Mouse (Mus musculus): ENCODE data around the gene Plin5. TPM values are rescaled to one million over a fixed set of nuclear protein-coding genes. Genes with fewer than 3 reads are reported as not detected.

Plin5 gene
- total RNA-seq (2021): 10 to 100 TPM; 27.7 to 29.0 TPM
- long read RNA-seq, experiment 1, transcript Plin5-202 (8 exons, 1,986 nt): minor isoform, 8 of 111 reads
- long read RNA-seq, experiment 1, transcript Plin5-201 (9 exons, 1,986 nt): major isoform, 53 of 111 reads
- long read RNA-seq, experiment 1, partial matches to known transcripts: 34 of 111 reads
- long read RNA-seq, experiment 1, other reads (novel, unspliced or antisense): 16 of 111 reads
- long read RNA-seq, experiment 2, transcript Plin5-201 (9 exons, 1,986 nt): major isoform, 90 of 143 reads
- long read RNA-seq, experiment 2, transcript Plin5-202 (8 exons, 1,986 nt): minor isoform, 10 of 143 reads
- long read RNA-seq, experiment 2, partial matches to known transcripts: 30 of 143 reads
- long read RNA-seq, experiment 2, other reads (novel, unspliced or antisense): 13 of 143 reads

- DNase-seq: peak; percentile 70
Measured at GRCm38 (mm10) chr17:56117251-56117710, at the start of gene Plin5. Gene Plin5, minus strand, starts transcription at chr17:56117596.

GRCm38 (mm10) chr17:56165671-56166070 lies 48.3 kb upstream of the Plin5 start:
- no peak for DNase-seq

DNA sequence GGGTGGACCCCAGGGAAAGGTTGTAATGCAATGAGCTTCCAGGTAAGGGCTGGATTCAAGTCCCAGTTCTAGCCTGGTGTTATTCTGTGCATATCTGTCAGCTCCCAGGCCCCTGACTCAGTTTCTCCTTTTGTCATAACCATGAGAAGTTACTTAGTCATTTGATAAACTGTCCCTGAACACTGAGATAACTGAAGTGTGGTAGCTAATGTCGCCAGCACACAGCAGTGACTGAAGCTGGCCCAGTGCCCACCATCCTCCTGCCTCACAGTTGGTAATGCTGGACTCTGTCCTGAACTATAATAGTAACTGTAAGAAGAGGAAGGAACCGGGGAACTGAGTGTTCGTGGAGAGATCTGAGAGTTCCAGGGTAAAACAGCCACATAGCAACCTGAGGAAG lies 47.1 kb upstream of the Plin5 start:
- DNase-seq: no peak

DNA sequence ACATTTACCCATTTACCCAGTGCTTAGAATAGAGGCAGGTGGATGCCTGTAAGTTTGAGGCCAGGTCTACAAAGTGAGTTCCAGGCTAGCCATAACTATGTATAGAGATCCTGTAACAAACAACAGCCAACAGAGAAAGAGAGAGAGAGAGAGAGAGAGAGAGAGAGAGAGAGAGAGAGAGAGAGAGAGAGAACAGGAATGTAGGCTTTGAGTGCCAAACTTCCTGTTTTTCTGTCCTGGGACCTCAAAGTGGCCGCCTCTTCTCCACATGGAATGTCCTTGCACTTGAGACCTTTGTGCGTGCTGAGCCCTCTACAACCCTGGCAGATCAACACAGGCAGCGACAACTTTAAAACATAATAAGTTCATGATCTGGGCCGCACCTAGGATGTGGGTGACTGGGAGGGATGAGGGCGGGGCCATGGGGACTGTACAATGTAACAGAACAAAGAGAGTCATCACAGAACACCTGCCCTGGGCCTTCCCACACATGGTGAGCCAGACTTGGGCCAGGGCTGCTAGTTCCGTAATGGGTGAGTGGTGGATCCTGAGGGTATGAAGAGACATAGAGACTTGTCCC lies 46.2 kb upstream of the Plin5 start:
- no peak for DNase-seq

GRCm38 (mm10) chr17:56162231-56162774 lies 44.9 kb upstream of the Plin5 start, which contains the start of gene Tnfaip8l1:
Gene Tnfaip8l1, plus strand, starts transcription at chr17:56162477.
- peak; percentile 93 for DNase-seq

GRCm38 (mm10) chr17:56159729-56160128 lies 42.3 kb upstream of the Plin5 start:
- peak; percentile 48 for DNase-seq

- DNase-seq: peak; percentile 47
Measured at GRCm38 (mm10) chr17:56153643-56154042, 36.2 kb upstream of the Plin5 start.

- no peak for DNase-seq
Measured at GRCm38 (mm10) chr17:56149897-56150296, 32.5 kb upstream of the Plin5 start.

DNA sequence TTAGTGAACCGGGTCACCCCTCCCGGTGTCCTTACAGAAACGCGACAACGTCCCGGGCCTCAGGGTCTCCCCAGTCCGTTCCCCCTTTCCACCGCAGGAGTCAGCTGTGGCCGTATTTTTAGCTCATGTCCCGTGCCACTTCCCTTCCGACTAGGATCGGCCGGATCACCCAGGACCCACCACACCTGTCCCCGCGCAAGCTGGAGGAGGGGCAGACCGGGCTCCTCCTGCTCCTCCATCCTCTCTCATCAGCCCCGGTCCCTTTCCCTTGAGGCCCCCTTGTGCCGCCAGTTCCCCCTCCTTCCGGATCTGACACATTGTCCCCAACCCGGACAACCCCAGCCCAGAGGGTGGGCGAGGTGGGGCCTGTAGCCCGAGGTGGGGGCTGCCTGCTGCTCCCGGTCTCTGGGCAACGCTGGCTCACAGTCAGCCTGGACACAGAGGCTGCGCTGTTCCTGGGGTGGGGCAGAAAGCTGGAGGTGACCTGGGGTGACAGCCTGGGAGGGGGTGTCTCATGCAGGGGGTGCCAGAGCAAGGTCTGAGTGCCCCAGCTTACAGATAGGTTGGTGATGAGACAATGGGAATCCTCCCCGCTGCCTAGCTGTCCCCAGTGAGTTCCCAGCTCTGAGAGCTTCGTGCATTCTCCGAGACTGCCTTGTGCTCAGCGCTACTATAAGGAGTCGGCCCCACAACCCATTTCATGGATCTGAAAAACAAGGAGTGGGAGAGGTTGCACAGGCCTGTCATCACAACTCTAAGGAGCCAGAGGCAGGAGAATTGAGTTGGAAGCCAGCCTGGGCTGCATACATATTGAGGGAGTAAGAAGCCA lies 31.6 kb upstream of the Plin5 start:
- DNase-seq: no peak

GRCm38 (mm10) chr17:56148280-56148679 lies 30.9 kb upstream of the Plin5 start:
- DNase-seq: no peak

DNA sequence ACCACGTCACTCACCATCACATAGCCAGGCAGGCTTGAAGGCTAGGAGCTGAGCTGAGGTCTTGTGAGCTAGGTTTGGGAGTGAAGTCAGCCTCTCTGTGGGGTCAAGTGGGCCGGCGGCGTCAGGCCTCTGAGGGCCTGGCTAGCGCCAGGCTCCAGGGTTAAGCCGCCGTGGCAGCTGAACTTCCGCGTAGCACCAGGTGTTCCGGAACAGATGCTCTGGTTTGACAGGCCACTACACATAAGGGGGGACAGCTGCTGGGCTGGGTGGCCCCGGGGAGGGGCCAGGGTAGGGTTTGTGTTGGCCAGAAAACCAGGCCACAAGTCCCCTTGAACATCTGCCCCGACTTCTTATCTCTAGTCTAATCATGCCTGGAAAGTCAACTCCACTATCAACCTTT lies 30.0 kb upstream of the Plin5 start:
- no peak for DNase-seq

DNA sequence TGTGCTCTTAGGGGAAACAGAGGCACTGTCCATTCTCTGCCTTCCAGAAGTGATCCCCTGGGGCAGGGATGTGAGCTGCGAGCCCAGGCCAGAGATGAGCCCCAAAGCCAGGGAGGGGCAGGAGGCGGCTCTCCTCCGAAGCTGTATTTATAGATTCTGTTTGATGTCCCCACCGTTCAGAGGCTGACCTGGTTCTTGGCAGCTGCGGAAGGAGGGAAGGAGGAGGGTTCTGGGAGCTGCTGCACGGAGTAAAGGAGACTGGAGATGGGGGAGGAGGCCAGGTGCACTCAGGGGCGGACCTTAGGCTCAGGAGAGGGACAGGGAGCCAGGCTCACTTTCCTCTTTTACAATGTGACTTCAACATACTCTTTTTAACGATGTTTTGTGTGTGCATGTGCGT lies 28.7 kb upstream of the Plin5 start:
- DNase-seq: no peak

- DNase-seq: no peak
Measured at GRCm38 (mm10) chr17:56144546-56144945, 27.1 kb upstream of the Plin5 start.

GRCm38 (mm10) chr17:56141702-56142605 lies 24.6 kb upstream of the Plin5 start:
- DNase-seq: peak; percentile 10

GRCm38 (mm10) chr17:56139858-56140595 lies 22.6 kb upstream of the Plin5 start, which contains the start of gene Sema6b:
Gene Sema6b, minus strand, starts transcription at chr17:56140343.
- DNase-seq: peak; percentile 39

DNA sequence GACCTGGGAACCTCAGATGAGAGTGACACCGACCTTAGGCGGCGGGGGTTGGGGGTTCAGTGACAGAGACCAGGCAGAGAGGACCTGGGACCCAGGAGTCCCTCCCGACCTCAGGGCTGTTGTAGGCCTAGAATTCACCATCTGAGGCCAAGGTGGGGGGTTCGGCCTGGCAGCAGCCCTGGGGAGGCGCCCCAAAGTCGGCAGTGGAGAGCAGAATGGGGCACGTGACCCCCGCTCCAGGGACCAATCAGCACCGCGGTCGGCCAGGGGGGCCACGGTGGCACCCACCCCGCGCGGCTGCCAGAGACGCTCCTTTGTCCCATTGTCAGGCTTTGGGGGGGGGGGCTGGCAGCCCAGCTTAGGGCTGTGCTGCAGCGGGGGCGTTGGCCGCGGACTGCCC lies 22.0 kb upstream of the Plin5 start:
- DNase-seq: no peak

- no peak for DNase-seq
Measured at GRCm38 (mm10) chr17:56137839-56138613, 20.6 kb upstream of the Plin5 start.

DNA sequence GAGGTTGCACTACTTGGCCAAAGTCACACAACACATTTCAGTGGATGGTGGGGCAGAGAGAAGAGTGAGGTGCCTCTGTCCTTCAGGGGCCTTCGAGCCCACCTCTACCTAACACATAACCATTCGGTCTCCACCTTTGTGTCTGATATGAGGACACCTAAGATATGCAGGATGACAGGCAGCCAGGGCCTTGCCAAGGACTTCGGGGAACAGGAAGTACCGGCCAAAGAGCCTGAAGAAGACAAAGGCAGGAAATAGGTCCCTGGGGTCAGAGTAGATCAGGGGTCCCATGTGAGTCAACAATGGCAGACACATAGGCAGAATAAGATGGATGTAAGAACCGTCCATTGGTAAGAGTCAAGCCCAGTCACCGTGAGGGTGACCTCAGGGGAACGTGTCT lies 19.2 kb upstream of the Plin5 start:
- no peak for DNase-seq

- DNase-seq: no peak
Measured at GRCm38 (mm10) chr17:56134463-56134971, 17.1 kb upstream of the Plin5 start.
